Mouse (Mus musculus) embryonic facial prominence, embryonic 11.5 days (tissue): ENCODE measurements around the gene Pla2g4d. TPM values are rescaled to one million over a fixed set of nuclear protein-coding genes. Genes with fewer than 3 reads are reported as not detected.

Experiments used
- ATAC-seq: fragments of 200-750 bp; cut with Nextera tagmentation; replicated peaks from 2 replicates; pipeline ENCODE4 v1.8.0; 2017; ENCODE audit warnings: low read depth; ENCODE audit not compliant: insufficient number of reproducible peaks, low FRiP score, low TSS enrichment
- DNase-seq: peaks from one replicate; pipeline ENCODE4 v3.0.0-alpha.2; 2015; ENCODE audit warnings: low spot score
- H3K27ac ChIP-seq: fragments of 300-500 bp; sonication (generic); replicated peaks from 2 replicates; pipeline ENCODE4 v1.5.1; 2014; ENCODE audit warnings: mild to moderate bottlenecking, low read depth, low read length, control low read depth
- H3K27me3 ChIP-seq: fragments of 300-500 bp; sonication (generic); 2 replicates; pipeline ENCODE4 v1.6.1; 2014; ENCODE audit warnings: mild to moderate bottlenecking, low read length, moderate library complexity, mixed read lengths; ENCODE audit not compliant: control insufficient read depth, insufficient read depth
- H3K36me3 ChIP-seq: fragments of 300-500 bp; sonication (generic); replicated peaks from 2 replicates; pipeline ENCODE4 v1.6.1; 2014; ENCODE audit warnings: low read depth, mild to moderate bottlenecking, low read length, moderate library complexity, mixed read lengths; ENCODE audit not compliant: control insufficient read depth, insufficient read depth
- H3K4me1 ChIP-seq: fragments of 300-500 bp; sonication (generic); 2 replicates; pipeline ENCODE4 v1.6.1; 2014; ENCODE audit warnings: low read length, mixed read lengths; ENCODE audit not compliant: control insufficient read depth, insufficient read depth
- H3K4me2 ChIP-seq: fragments of 300-500 bp; sonication (generic); 2 replicates; pipeline ENCODE4 v1.6.1; 2014; ENCODE audit warnings: low read depth, mild to moderate bottlenecking, control low read depth, low read length, moderate library complexity
- H3K4me3 ChIP-seq: fragments of 300-500 bp; sonication (generic); 2 replicates; pipeline ENCODE4 v1.5.1; 2014; ENCODE audit warnings: low read depth, low read length, control low read depth
- H3K9ac ChIP-seq: fragments of 300-500 bp; sonication (generic); replicated peaks from 2 replicates; pipeline ENCODE4 v1.6.1; 2014; ENCODE audit warnings: mild to moderate bottlenecking, control low read depth, low read length
- H3K9me3 ChIP-seq: fragments of 300-500 bp; sonication (generic); replicated peaks from 2 replicates; pipeline ENCODE4 v1.6.1; 2016; ENCODE audit warnings: mild to moderate bottlenecking, low read length, inconsistent platforms, mixed read lengths; ENCODE audit not compliant: control insufficient read depth
- WGBS: fragments of 180-500 bp; shearing (Covaris S2); extraction: QIAGEN DNeasy Blood & Tissue Kit; methylation state at CpG from one replicate; pipeline ENCODE4 v1.1.7; 2014; 5-methylcytosine and 5-hydroxymethylcytosine counted together
- polyA plus RNA-seq: library from polyadenylated mRNA; unstranded; fragments of >200 nt; fragmentation: Nextera tagmentation; extraction: Ambion mirVana; gene quantifications from 2 replicates; pipeline ENCODE4 v1.2.1, GENCODE M21; 2014

Gene Pla2g4d
- polyA plus RNA-seq: 0.08 TPM in 1 of 2 replicates, not detected in the other

DNA sequence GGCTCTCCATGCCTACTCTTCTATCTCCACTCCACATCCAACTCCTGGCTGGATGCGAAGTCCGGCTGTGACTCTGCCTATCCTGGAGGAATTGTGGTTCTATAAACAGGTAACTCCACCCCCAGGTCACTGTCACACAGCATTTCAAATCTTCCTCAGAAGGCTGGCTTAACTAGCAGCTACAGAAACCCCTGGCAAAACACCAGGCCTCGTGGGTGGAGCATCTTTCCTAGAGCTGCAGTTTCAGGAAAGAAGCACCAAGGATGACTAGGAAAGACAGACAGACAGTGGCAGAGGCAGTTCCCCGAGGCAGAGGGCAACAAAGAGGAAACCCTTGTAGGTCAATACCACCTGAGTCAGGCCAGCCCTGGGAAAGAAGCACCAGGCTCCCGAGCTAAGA lies at the start of gene Pla2g4d:
Gene Pla2g4d (minus strand): TSS at position 203 of the 400 bp plus-strand sequence.
- H3K27ac ChIP-seq: no peak within 1 kb of the TSS
- H3K4me2 ChIP-seq: no peak within 1 kb of the TSS
- H3K4me3 ChIP-seq: no peak within 1 kb of the TSS
- H3K4me1 ChIP-seq: no peaks in the 10 kb centered on the region
- no peaks in the 10 kb centered on the region for H3K36me3 ChIP-seq
- H3K9ac ChIP-seq: no peak within 1 kb of the TSS
- ATAC-seq (no peak), DNase-seq (no peak)
- no peaks in the 10 kb centered on the region for H3K27me3 ChIP-seq
- H3K9me3 ChIP-seq: no peaks in the 10 kb centered on the region
- 69% methylated on average over 5 of the region's 5 CpGs for WGBS

DNA sequence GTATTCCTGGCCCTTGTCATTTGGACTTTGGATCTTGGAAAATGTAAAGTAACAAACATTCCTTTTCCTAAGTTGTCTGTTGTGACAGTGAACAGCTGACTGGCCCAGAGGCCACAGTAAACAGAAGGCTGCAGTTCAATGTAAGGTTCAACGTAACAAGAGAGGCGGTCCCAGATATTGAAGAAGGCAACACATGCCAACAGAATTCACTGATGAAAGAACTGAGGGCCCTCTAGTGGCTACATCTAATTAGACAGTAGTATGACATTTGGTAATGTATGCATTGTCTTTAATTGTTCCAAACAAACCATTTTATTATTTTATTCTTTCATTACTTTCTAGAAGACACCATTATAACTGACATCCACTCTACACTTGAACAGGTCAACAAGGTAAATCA lies 48.9 kb upstream of the Pla2g4d start:
- H3K36me3 ChIP-seq: no peaks in the 10 kb centered on the region; the same call in none of the 2 replicates
- no peak for ATAC-seq

DNA sequence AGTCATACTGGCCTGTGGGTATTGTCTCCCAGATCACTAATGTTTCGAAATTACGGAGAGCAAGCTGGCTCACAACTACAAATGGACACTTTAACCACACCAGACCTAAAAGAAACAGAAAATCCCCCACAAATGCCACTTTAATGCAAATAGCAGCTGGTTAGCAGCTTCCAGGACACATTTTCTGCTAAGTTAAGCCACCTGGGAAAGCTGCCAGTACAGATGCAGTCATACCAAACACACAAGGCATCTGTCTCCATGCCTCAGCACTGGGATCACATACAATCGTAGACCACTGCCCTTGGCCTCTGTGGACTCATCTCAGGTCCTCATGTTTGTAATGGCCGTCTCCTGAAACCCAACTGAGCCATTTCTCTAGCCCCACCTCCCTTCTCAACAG lies 42.6 kb upstream of the Pla2g4d start:
- Histone ChIP-seq H3K9me3 (no peaks in the 10 kb centered on the region), H3K27ac (no peak overlapping the region), H3K9ac (no peak overlapping the region), H3K4me3 (no peak overlapping the region), H3K4me1 (no peaks in the 10 kb centered on the region), H3K27me3 (no peaks in the 10 kb centered on the region), H3K36me3 (no peaks in the 10 kb centered on the region; the same call in none of the 2 replicates), H3K4me2 (no peak overlapping the region)
- WGBS: 84% methylated on average over 4 of the region's 4 CpGs
- ATAC-seq: no peak
- no peak for DNase-seq

More for the DNA sequence above, 48.9 kb upstream of the Pla2g4d start:
- Histone ChIP-seq H3K4me1 (no peaks in the 10 kb centered on the region), H3K9ac (no peak overlapping the region), H3K27me3 (no peaks in the 10 kb centered on the region), H3K4me3 (no peak overlapping the region), H3K9me3 (no peaks in the 10 kb centered on the region), H3K27ac (no peak overlapping the region), H3K4me2 (no peak overlapping the region)
- no peak for DNase-seq
- WGBS: 84% methylated on average over 2 of the region's 2 CpGs

DNA sequence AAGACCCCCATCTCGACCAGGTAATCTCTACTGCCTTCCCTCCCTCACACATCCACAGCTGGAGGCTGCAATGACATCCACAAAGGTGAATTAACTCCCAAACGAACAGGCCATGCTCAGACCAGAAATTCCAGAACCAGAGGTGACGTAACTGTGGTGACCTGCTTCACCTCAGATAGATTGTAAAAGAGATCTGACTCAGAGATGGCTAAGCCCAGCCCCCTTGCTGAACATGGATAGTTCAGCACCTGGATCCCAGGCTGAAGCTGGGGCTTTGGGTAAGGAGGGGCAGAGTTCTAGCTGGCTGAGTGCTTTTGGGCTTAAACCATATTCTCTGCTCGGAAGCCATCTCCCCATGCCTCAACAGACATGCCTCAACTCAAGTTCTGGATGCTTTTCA lies 26.1 kb upstream of the Pla2g4d start:
- WGBS: 75% methylated on average over 4 of the region's 4 CpGs
- DNase-seq: no peak
- Histone ChIP-seq H3K27ac (no peak overlapping the region), H3K9ac (no peak overlapping the region), H3K4me2 (no peak overlapping the region), H3K36me3 (no peaks in the 10 kb centered on the region; the same call in 1 of the 2 replicates), H3K4me1 (no peaks in the 10 kb centered on the region), H3K9me3 (no peaks in the 10 kb centered on the region), H3K4me3 (no peak overlapping the region), H3K27me3 (no peaks in the 10 kb centered on the region)
- ATAC-seq: no peak

DNA sequence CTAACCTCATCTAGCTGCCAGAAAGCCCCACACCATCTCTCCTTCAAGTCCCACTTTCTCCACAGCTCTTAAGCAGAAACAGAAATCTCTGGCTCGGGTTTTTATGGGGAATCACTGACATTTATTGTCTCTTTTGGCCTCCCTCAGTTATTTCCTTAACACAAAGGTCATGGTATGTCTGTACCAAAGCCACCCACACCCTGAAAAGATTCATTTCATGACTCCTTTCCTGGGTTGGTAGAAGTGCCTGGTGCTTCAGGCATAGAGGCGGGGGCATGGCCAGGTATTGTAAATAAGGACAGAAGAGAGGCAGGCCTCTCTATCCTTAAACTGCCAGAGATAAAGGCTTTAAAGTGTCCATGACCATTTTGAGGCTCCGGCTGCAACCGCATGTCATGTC lies 25.5 kb upstream of the Pla2g4d start:
- no peak overlapping the region for H3K4me3 ChIP-seq
- H3K4me1 ChIP-seq: no peaks in the 10 kb centered on the region
- no peak for ATAC-seq
- H3K9ac ChIP-seq: no peak overlapping the region
- H3K27ac ChIP-seq: no peak overlapping the region
- no peaks in the 10 kb centered on the region for H3K9me3 ChIP-seq
- WGBS: 82% methylated on average over 4 of the region's 4 CpGs
- H3K27me3 ChIP-seq: no peaks in the 10 kb centered on the region
- H3K36me3 ChIP-seq: no peaks in the 10 kb centered on the region; the same call in 1 of the 2 replicates
- no peak for DNase-seq
- H3K4me2 ChIP-seq: no peak overlapping the region

DNA sequence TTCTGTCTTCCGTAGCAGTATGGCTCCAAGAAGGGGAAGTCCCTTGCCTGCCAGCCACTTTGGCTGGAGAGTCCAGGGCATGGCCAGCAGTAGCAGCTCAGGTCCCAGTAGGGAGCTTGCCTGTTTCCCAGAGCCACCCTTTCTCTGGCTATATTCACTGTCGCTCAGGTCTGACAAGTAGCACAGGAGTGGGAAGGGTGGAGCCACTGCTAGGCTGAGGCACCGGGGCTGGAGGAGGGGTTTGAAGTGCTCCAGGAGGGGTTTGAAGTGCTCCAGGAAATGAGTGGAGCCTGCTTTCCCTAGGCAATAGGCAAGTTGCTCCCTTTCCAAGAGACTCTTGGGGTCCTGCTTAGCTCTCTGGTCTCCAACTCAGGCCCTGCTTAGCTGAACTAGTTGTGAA lies 25.0 kb upstream of the Pla2g4d start, which contains the start of gene Pla2g4f:
Gene Pla2g4f (minus strand): TSS at position 190 of the 400 bp plus-strand sequence.
- Histone ChIP-seq H3K9ac (no peak within 1 kb of the TSS), H3K36me3 (no peaks in the 10 kb centered on the region; the same call in 1 of the 2 replicates), H3K4me3 (no peak within 1 kb of the TSS), H3K27ac (no peak within 1 kb of the TSS), H3K4me2 (no peak within 1 kb of the TSS), H3K4me1 (no peaks in the 10 kb centered on the region), H3K27me3 (no peaks in the 10 kb centered on the region), H3K9me3 (no peaks in the 10 kb centered on the region)
- ATAC-seq (no peak), DNase-seq (no peak)
- 60% methylated on average over 3 of the region's 3 CpGs for WGBS

DNA sequence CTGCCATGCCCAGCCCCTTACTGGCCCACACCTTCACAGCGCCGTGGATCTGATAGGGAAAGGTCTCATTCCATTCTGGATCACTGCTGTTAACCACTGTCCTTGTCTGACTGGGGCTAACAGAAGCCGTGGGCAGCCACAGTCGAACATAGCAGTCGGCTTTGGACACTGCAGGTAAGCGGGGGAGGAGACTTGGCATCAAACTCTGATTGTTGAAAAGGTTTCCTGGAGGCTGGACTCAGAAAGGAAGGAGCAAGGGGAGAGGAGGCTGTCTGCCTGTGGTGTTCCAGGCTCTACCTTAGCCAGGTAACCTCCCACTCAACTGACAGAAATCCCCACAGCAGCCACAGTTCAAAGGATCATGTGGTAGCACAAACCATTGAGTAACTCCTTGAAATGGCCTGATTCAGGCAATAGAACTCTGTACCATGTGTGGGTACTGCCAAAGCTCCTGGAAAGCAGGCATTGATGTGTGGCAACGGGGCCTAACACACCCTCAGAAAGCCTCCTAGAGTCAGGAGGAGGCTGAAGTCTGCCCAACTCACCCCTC lies 23.4 kb upstream of the Pla2g4d start:
- Histone ChIP-seq H3K27ac (no peak overlapping the region), H3K4me3 (no peak overlapping the region), H3K9me3 (no peaks in the 10 kb centered on the region), H3K9ac (no peak overlapping the region), H3K27me3 (no peaks in the 10 kb centered on the region), H3K4me2 (no peak overlapping the region), H3K36me3 (no peaks in the 10 kb centered on the region; the same call in 1 of the 2 replicates), H3K4me1 (no peaks in the 10 kb centered on the region)
- 71% methylated on average over 7 of the region's 7 CpGs for whole genome bisulfite sequencing
- ATAC-seq: no peak
- no peak for DNase-seq

DNA sequence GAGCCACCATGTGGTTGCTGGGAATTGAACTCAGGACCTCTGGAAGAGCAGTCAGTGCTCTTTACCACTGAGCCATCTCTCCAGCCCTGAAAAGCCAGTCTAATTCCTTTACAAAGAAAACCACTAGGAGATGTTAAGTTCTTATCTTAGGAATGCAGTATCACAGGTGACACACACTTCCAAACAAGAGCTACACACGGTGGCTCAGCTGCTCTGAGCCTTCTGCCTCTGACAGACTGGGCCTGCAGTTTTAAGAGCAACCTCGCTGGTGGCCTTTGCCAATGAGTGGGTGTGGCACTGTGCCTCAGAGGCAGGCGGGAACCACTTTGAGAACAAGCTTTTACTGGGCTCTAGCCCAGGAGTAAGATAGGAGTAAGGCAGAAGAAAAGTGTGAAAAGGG lies 15.1 kb upstream of the Pla2g4d start:
- DNase-seq: no peak
- no peaks in the 10 kb centered on the region for H3K36me3 ChIP-seq
- no peak overlapping the region for H3K9ac ChIP-seq
- 32% methylated on average over 3 of the region's 3 CpGs for WGBS
- H3K27ac ChIP-seq: no peak overlapping the region
- H3K4me1 ChIP-seq: no peaks in the 10 kb centered on the region
- no peak for ATAC-seq
- no peaks in the 10 kb centered on the region for H3K27me3 ChIP-seq
- no peak overlapping the region for H3K4me2 ChIP-seq
- no peak overlapping the region for H3K4me3 ChIP-seq
- no peaks in the 10 kb centered on the region for H3K9me3 ChIP-seq
